Mouse (Mus musculus) yolk sac, embryonic 10.5 days (tissue): ENCODE results near the gene Slc35f6.
"Not testable (repeated sequence)": the region's sequence is repeated elsewhere in the genome, so short reads cannot be mapped to it uniquely, and the experiment has no call there.

ENCODE experiments used
- DNase-seq: peaks from one replicate; pipeline ENCODE4 v3.0.0-alpha.2; 2017; ENCODE audit warnings: low spot score

Gene Slc35f6

GRCm38 (mm10) chr5:30655526-30656195, 7.9 kb downstream of the Slc35f6 start:
- DNase-seq, result no peak

GRCm38 (mm10) chr5:30659042-30659441, 11.3 kb downstream of the Slc35f6 start:
- no peak for DNase-seq

DNA sequence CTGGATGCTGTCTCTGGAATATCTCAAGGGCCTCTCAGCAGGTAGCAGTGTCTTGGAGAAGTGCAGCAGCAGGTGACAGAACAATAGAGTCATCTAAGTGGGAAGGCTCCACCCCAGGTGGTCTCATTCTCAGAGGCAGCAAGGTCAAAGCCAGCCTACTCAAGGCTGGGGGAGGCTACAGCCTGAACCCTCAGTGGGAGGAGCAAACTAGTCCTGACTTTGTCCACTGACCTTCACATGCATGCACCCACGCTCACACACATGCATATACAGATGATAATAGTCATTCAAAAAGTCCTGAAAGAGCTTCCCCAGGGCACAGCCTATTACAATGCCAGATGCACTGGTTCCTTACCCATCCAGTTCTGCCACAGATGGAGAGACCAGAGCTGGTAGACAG, 12.5 kb downstream of the Slc35f6 start:
- DNase-seq, result no peak

DNA sequence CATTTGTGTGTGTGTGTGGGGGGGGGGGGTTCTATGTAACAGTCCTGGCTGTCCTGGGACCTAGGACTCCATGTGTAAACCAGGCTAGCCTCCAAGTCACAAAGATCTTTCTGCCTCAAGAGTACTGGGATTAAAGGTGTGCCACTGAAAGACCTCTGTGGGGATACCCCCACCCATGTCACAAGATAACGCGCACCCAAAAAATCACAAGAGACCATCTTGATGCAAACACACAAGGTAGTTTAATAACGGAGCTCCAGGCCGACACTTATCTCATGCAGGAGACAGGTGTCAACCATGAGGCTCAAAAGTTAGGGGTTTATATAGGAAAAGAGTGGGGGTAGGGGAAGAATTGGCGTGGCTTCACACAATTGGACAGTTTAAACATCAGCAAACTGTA, 13.1 kb downstream of the Slc35f6 start:
- no peak for DNase-seq

DNA sequence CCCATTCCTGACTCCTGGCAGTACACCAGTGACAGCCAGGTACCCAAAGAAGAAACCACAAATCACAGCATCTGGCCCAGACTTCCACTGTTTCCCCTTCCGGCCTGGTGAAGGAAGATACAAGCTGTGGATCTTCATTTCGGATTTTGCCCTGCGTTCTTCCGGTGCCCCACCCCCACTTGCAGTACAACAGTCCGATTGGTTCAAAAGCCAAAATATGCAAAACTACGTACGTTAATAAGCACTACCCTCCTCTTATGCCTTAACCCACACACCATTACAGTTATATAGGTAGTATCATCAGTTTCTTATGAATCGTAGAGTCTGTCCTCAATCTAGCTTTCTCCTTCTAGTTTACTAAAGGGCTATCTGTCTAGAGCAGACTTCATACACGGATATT, 17.6 kb downstream of the Slc35f6 start:
- no peak for DNase-seq

GRCm38 (mm10) chr5:30665968-30666367, 18.2 kb downstream of the Slc35f6 start:
- DNase-seq, result no peak

DNA sequence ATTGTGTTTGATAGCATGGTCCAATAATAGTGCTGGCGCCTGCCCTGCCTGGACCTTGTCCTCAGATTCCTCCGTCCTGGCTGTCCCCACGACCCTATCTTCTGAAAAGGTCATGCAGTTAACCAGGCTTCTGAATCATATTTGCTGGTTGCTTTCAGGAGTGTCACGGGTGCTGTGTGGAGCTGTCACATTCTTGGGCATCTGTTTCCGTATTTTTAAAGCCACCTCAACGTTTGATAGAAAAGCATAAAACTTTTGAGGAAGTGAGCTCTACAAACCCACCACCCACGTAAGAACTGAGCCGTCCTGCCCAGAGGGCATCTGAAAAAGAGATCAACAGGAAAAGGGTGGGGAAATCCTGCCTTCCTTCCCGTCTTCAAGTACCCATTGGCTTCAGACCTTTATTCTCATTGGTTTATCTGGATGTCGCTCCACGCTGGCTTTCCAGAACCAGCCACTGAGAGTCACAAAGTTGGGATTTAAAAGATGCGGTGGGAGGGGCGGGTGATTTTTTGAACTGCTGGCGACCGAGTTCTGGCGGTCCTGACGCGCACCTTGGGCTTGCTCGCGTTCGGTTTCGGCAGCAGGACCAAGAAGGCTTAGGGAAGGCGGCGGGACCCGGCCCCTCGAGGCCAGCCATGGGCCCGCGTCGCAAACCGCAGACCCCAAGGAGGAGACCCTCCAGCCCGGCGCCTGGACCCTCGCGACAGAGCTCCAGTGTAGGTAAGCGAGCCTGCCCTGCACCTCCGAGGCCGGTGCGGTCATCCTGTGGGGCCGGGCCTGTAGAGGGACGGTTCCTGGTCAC, 18.9 kb downstream of the Slc35f6 start, which contains the start of gene Cenpa:
Cenpa (plus strand) TSS at position 387 of the 805 bp plus-strand sequence.
- peak; percentile 96 for DNase-seq

DNA sequence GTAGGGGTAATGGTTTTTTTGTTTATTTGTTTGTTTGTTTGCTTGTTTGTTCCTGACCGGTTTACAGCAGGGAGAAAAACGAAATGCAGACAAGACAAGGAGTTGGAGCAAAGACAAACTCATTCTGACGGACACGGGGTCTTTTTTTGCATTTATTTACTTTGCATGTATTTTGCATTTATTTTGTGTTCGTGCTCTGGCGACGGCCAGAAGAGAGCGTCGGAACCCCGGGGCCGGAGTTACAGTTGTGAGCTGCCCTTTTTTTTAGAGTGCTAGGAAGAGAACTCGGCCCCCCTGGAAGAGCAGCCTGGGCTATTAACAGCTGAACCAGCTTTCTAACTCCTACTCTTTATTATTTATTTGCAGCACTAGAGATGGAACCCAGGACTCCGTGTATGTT, 19.5 kb downstream of the Slc35f6 start:
- no peak for DNase-seq

- no peak for DNase-seq
Measured at GRCm38 (mm10) chr5:30667686-30668085, 20.0 kb downstream of the Slc35f6 start.

DNA sequence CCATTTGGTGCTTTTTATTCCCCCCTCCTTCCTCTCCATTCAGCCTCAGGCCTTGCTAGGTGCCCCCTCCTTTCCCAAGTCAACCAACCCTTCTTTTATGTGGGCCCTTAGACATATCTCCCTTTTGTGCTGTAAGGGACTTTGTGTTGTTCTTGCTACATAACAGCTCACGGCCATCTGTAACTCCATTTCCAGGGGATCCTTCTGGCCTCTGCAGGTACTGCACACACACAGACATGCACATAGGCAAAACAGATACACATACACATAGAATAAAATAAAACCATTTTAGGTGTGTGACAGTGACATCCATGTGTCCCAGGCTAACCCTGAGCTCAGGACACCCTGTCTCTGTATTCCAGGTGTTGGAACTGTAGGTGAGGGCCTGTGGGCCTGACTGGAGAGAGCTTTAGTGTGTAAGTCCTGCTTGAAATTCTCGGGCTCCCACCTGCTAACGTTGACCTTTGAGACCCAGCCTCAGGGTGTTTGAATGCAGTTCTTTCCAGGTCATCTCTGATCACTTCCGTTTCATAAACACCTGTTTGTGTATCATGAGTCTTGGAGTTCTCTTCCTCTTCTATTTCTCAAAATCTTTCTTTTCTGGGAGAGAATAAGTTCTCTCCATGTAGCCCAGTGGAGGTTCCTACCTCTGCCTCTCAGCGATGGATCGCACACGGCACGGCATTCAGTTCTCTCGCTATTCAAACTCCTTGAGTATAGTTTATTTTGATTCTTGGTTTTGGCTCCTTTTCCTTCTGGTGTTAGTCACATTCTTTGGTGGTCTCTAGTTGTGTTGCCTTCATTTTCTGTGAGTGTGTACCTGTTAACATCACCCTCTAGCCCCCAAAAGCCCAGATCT, 21.1 kb downstream of the Slc35f6 start:
- peak; percentile 40 for DNase-seq

- no peak for DNase-seq
Measured at GRCm38 (mm10) chr5:30669496-30669830, 21.7 kb downstream of the Slc35f6 start.

DNA sequence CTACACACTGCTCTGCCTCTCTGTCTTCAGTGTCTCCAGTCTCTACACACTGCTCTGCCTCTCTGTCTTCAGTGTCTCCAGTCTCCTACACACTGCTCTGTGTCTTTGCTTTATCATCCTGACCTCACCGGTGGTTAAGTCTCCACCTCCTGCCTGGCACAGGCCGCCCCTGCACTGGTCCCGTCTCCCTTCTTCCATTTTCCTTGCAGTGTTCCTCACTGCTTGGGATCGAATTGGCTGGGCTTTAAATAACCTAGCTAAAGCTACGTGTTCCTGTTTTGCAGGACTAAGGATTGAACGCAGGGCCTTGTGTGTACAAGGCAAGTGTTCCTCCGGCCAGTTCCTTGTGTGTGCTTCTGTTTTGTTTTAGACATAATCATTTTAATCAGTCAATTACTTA, 22.4 kb downstream of the Slc35f6 start:
- DNase-seq, result no peak

DNA sequence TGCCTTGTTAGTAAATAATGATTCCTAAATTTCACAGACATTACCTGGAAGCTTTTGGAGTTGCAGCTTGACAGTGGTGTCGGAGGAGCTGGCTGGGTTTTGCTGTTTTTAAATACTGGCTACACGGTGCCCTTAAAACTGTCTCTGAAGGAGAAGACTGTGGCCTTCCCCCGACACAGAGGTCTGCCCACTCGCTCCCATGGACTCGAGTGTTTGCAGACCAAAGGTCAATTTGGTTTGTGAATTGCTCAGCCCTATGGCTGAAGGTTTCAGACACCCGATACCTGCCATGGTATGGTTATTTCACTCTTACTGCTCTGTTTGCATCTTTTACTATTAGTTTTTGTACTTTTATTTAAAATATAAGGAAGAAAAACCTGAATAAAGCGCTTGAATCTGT, 26.3 kb downstream of the Slc35f6 start:
- no peak for DNase-seq

DNA sequence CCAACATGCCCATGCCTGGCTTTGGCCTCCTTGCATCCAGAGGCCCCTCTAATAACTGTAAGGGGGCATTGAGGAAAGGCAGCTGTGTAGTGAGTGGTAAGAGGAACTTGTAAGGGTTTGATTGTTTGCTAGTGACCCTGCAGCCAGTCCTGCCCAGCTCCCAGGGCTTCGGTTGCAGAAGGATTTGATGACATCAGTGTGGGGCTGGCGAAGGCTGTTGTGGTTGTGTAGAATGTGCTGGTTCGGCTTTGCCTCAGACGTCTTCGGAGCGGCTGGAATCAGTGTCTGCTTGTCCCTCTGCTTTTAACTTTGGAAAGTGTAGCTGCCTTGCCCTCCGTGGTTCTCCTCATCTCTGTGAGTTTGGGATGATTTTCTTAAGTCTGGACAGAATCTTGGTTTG, 29.1 kb downstream of the Slc35f6 start:
- no peak for DNase-seq

GRCm38 (mm10) chr5:30678069-30678468, 30.3 kb downstream of the Slc35f6 start:
- DNase-seq, result not testable (repeated sequence)

DNA sequence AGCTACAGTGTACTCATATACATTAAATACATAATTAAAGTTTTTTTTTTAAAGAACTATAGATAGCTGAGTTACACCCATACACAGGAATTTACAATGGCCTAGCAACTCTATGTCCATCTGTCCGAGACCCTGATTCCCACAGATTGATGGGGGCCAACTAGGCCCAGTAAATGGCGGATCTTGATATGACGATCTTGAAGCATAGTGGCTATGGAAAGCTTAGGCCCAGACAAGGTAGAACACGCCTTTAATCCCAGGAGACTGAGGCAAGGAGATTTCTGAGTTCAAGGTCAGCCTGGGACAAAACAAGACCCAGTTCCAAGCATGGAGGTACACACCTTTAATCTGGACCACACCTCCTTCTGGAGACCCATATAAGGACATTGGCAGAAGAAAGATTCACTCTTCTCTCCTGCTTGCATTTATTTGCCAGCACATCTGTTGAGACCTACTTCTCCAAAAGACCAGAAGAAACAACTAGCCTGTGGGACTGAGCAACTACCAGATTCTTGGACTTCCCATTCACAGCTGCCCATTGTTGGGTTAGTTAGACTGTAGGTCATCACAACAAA, 31.1 kb downstream of the Slc35f6 start:
- no peak for DNase-seq

DNA sequence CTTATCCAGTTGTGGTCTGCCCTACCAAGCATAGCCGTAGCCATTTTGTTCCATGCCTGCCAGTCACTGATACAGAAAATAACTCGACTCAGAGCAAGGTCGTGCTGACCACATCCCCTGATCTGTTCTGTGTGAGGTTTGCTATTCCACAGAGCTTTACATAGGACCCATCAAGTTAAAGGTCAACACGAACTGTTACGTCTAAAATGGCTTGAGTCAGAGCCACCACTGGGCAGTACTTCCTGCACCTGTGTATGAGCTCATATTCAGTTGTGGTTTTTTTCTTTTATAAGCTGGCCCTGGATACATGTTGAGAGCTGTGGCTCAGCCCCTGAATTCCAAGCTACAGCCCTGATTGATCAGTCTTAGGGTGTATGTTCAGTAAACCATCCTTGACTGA, 31.9 kb downstream of the Slc35f6 start:
- DNase-seq, result no peak

DNA sequence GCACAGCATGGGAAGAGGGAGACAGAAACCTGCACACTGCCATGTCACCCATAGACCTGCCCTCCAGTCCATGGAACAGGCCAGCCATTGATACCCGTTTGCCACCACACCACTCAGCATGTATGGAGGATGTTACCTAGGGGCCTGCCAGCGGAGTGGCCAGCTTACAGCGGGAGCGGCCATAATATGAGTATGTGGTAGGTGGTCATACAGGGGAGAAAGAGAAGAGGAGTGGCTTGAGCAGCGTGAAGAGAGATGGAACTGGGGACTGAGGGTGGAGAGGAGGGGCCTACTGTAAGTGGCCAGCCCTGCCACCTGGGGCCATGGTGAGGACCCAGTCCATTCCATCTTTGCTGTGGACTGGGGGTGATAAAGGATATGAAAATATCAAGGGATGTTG, 34.2 kb downstream of the Slc35f6 start:
- no peak for DNase-seq

- no peak for DNase-seq
Measured at GRCm38 (mm10) chr5:30682967-30683600, 35.4 kb downstream of the Slc35f6 start.

DNA sequence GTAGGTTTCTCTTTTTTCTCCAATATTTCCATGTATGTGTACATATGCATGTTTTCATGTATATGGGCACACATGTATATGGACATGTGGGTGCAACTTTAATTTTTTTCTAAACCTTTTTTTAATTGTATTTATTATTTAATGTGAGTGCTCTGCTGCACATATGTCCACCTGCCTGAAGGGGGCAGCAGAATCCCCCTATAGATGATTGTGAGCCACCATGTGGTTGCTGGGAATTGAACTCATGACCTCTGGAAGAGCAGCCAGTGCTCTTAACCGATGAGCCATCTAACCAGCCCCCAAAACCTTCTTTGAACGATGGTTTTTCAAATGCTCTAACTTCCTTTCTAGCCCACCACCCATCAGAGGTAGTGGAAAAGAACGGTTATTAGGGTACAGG, 36.3 kb downstream of the Slc35f6 start:
- DNase-seq, result no peak

- DNase-seq, result no peak
Measured at GRCm38 (mm10) chr5:30686781-30687180, 39.0 kb downstream of the Slc35f6 start.
